Mouse (Mus musculus) midbrain, postnatal 0 days (tissue): Measurements from ENCODE around the gene Srsf10. TPM values are rescaled to one million over a fixed set of nuclear protein-coding genes. Genes with fewer than 3 reads are reported as not detected.
A peak's percentile ranks its signal among the peaks of the same experiment; 100 is the strongest.

Source experiments
- ATAC-seq: fragments of 200-750 bp; cut with Nextera tagmentation; 2 replicates; pipeline ENCODE4 v1.8.0; 2017; ENCODE audit warnings: moderate number of reproducible peaks, mild to moderate bottlenecking, moderate TSS enrichment, moderate library complexity; ENCODE audit not compliant: low FRiP score
- DNase-seq: peaks from one replicate; pipeline ENCODE4 v3.0.0-alpha.2; 2015; ENCODE audit warnings: low spot score
- H3K27ac ChIP-seq: fragments of 300-500 bp; sonication (generic); 2 replicates; pipeline ENCODE4 v1.5.1; 2014; ENCODE audit warnings: low read depth, mild to moderate bottlenecking, low read length, mixed read lengths
- H3K27me3 ChIP-seq: fragments of 300-500 bp; sonication (generic); 2 replicates; pipeline ENCODE4 v1.6.1; 2014; ENCODE audit warnings: low read length, control low read depth, mixed read lengths; ENCODE audit not compliant: insufficient read depth
- H3K36me3 ChIP-seq: fragments of 300-500 bp; sonication (generic); 2 replicates; pipeline ENCODE4 v1.6.1; 2014; ENCODE audit warnings: low read length, control low read depth, mixed read lengths; ENCODE audit not compliant: insufficient read depth
- H3K4me1 ChIP-seq: fragments of 300-500 bp; sonication (generic); 2 replicates; pipeline ENCODE4 v1.6.1; 2014; ENCODE audit warnings: mild to moderate bottlenecking, control low read depth, antibody characterized with exemption, low read length, mixed read lengths; ENCODE audit not compliant: insufficient read depth
- H3K4me2 ChIP-seq: fragments of 300-500 bp; sonication (generic); 2 replicates; pipeline ENCODE4 v1.6.1; 2014; ENCODE audit warnings: low read depth, mild to moderate bottlenecking, low read length, mixed read lengths; ENCODE audit not compliant: poor library complexity, severe bottlenecking
- H3K4me3 ChIP-seq: fragments of 300-500 bp; sonication (generic); 2 replicates; pipeline ENCODE4 v1.5.1; 2014; ENCODE audit warnings: low read depth, mild to moderate bottlenecking, low read length, moderate library complexity
- H3K9ac ChIP-seq: fragments of 300-500 bp; sonication (generic); replicated peaks from 2 replicates; pipeline ENCODE4 v1.6.1; 2014; ENCODE audit warnings: mild to moderate bottlenecking, low read length, moderate library complexity, mixed read lengths; ENCODE audit not compliant: poor library complexity, severe bottlenecking
- H3K9me3 ChIP-seq: fragments of 300-500 bp; sonication (generic); 2 replicates; pipeline ENCODE4 v1.6.1; 2016; ENCODE audit warnings: low read length, control low read depth
- CTCF ChIP-seq: IDR thresholded peaks from 2 replicates; pipeline ENCODE4 v1.5.1; 2016; ENCODE audit warnings: antibody characterized with exemption, mild to moderate bottlenecking
- WGBS: fragments of 180-500 bp; shearing (Covaris S2); extraction: QIAGEN DNeasy Blood & Tissue Kit; methylation state at CpG from one replicate; pipeline ENCODE4 v1.1.7; 2014; 5-methylcytosine and 5-hydroxymethylcytosine counted together
- polyA plus RNA-seq: library from polyadenylated mRNA; unstranded; fragments of >200 nt; fragmentation: Nextera tagmentation; extraction: Ambion mirVana; gene quantifications from 2 replicates; pipeline ENCODE4 v1.2.1, GENCODE M21; 2015
- total RNA-seq: library from RNA; depleted of rRNA; stranded (reverse); fragments of >200 nt; gene quantifications from 2 replicates; pipeline ENCODE4 v1.2.3, GENCODE M21; 2014; rRNA removed

Gene Srsf10
- total RNA-seq (66.6 and 92.7 TPM in 2 replicates), polyA plus RNA-seq (134 and 155 TPM in 2 replicates)

- Histone ChIP-seq H3K4me3 (peak within 1 kb of the TSS; percentile 84), H3K9ac (peak within 1 kb of the TSS; percentile 91), H3K36me3 (no peaks in the 10 kb centered on the region), H3K27me3 (no peaks in the 10 kb centered on the region), H3K27ac (peak within 1 kb of the TSS; percentile 97), H3K4me2 (peak within 1 kb of the TSS; percentile 58), H3K9me3 (no peaks in the 10 kb centered on the region), H3K4me1 (peaks cover 10% of the 10 kb centered on the region)
- DNase-seq = peak; percentile 99
- peak; percentile 97 for ATAC-seq
- TF ChIP-seq CTCF = no peak
- under 1% methylated on average over 52 of the region's 67 CpGs for WGBS
Measured at GRCm38 (mm10) chr4:135855536-135856222, at the start of gene Srsf10. Gene Srsf10, plus strand, starts transcription at chr4:135855747.

GRCm38 (mm10) chr4:135814896-135815295, 40.7 kb upstream of the Srsf10 start:
- no peak for ATAC-seq
- H3K9me3 ChIP-seq = no peaks in the 10 kb centered on the region
- H3K4me1 ChIP-seq = no peaks in the 10 kb centered on the region
- no peak for TF ChIP-seq CTCF
- H3K27me3 ChIP-seq = no peaks in the 10 kb centered on the region
- no peak overlapping the region for H3K27ac ChIP-seq
- H3K4me3 ChIP-seq = no peak overlapping the region
- no peaks in the 10 kb centered on the region for H3K36me3 ChIP-seq
- 80% methylated on average over 7 of the region's 7 CpGs for WGBS
- no peak overlapping the region for H3K9ac ChIP-seq
- DNase-seq = no peak
- no peak overlapping the region for H3K4me2 ChIP-seq

DNA sequence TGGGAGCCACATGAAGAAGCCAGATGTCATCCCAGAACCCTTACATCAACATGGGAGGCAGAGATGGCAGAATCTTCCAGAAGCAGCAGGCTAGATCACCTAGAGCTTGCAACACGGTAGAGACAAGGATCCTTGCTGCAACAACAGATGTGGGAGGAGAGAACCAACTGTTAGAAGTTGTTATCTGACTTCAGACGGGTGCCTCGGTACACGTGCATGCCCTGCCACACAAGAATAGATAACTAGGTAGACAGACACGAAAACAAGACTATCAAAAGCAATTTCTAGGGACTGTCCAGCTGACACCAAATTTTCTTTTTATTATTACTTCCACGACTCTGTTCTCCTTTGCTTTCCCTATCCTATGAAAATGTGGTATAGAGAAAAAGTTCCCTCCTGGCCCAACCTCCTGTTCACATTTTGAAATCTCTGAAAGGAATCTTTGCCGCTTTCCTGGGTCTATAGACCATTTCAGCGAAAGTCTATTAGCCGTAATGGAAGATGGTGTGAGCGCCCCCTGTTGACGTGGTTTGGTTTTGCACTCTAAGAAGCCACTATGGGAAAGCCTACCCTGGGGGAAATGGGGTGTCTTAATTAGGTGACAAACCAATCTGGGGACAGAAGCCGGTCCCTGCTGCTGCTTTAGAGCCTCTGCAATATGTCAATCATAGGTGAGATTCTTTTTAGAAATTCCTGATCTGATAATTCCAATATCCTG, 38.5 kb upstream of the Srsf10 start:
- no peaks in the 10 kb centered on the region for H3K36me3 ChIP-seq
- no peaks in the 10 kb centered on the region for H3K9me3 ChIP-seq
- no peak overlapping the region for H3K9ac ChIP-seq
- H3K27ac ChIP-seq = no peak overlapping the region
- no peak overlapping the region for H3K4me2 ChIP-seq
- H3K4me3 ChIP-seq = no peak overlapping the region
- H3K4me1 ChIP-seq = no peaks in the 10 kb centered on the region
- peak; percentile 74 for TF ChIP-seq CTCF
- ATAC-seq (no peak), DNase-seq (peak; percentile 57)
- 42% methylated on average over 12 of the region's 12 CpGs for WGBS
- H3K27me3 ChIP-seq = no peaks in the 10 kb centered on the region

DNA sequence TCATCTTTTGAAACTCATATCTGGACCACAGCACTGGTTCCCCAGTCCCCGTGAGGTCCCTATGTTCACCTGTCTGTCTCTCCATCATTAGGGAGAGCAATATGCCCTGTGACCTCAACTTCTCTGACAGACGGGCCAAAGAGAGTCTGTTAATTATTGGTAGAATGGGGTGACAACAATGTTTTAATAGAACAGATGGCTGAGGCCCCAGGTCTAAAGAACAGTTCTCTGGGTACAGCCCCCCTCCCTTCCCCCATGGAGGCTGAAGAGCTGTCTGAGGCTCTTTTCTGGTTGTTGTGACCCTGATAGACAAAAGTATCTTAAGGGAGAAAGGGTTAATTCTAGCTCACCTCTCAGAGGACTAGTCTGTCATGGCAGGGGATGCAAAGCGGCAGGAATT, 37.2 kb upstream of the Srsf10 start:
- no peak overlapping the region for H3K9ac ChIP-seq
- DNase-seq (no peak), ATAC-seq (no peak)
- H3K4me3 ChIP-seq = no peak overlapping the region
- WGBS = 81% methylated on average over 3 of the region's 3 CpGs
- no peak overlapping the region for H3K4me2 ChIP-seq
- no peaks in the 10 kb centered on the region for H3K9me3 ChIP-seq
- H3K4me1 ChIP-seq = no peaks in the 10 kb centered on the region
- no peaks in the 10 kb centered on the region for H3K27me3 ChIP-seq
- H3K36me3 ChIP-seq = no peaks in the 10 kb centered on the region
- TF ChIP-seq CTCF = no peak
- no peak overlapping the region for H3K27ac ChIP-seq

DNA sequence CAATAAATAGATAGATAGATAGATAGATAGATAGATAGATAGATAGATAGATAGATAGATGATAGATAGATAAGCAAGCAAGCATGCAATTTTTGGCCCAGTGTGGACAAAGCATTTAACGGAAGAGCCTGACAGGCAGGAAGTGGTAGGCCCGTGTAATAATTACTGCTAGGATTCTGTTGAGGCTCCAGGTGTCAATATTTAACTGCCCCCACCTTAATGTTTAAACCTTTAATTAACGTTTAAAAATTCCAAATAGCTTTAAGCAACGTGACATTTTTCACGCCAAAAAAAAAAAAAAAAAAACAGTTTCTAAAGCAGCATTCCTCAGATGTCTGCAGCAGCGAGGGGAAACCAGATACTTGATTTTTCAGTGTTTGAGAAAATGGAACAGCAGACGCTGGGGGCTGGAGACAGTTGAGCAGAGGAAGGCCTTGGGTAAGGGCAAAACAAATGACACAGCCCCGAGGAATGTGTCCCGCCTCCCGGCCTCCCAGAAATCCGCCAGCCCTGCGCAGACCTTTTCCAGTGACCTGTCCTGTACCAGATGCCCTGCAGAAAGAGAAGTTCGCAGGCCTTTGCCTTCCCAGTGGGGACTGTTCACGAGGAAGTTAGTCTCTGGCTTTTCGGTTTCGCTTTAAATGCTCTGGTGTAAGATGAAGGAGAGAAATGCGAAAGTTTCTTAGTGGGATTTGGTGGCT, 35.6 kb upstream of the Srsf10 start:
- DNase-seq (no peak), ATAC-seq (no peak)
- H3K27me3 ChIP-seq = no peaks in the 10 kb centered on the region
- H3K27ac ChIP-seq = no peak overlapping the region
- no peaks in the 10 kb centered on the region for H3K36me3 ChIP-seq
- TF ChIP-seq CTCF = no peak
- H3K4me3 ChIP-seq = no peak overlapping the region
- WGBS = 80% methylated on average over 17 of the region's 17 CpGs
- no peaks in the 10 kb centered on the region for H3K4me1 ChIP-seq
- H3K9ac ChIP-seq = no peak overlapping the region
- no peak overlapping the region for H3K4me2 ChIP-seq
- H3K9me3 ChIP-seq = no peaks in the 10 kb centered on the region

- no peak overlapping the region for H3K4me3 ChIP-seq
- H3K36me3 ChIP-seq = no peaks in the 10 kb centered on the region
- TF ChIP-seq CTCF = no peak
- H3K27me3 ChIP-seq = no peaks in the 10 kb centered on the region
- no peak overlapping the region for H3K9ac ChIP-seq
- ATAC-seq = no peak
- no peaks in the 10 kb centered on the region for H3K9me3 ChIP-seq
- H3K27ac ChIP-seq = no peak overlapping the region
- DNase-seq = no peak
- no peaks in the 10 kb centered on the region for H3K4me1 ChIP-seq
- 90% methylated on average over 4 of the region's 4 CpGs for WGBS
- H3K4me2 ChIP-seq = no peak overlapping the region
Measured at GRCm38 (mm10) chr4:135821772-135822171, 33.8 kb upstream of the Srsf10 start.
